Mouse (Mus musculus) spleen, postnatal 36 days (tissue): ENCODE results near the gene Serpinb2.

Source experiments
- DNase-seq, 2 experiments: peaks; one replicate each; pipeline ENCODE4 v3.0.0; 2022; ENCODE audit warnings: low spot score in 2 of 2, mixed read lengths in 1 of 2

Gene Serpinb2

DNA sequence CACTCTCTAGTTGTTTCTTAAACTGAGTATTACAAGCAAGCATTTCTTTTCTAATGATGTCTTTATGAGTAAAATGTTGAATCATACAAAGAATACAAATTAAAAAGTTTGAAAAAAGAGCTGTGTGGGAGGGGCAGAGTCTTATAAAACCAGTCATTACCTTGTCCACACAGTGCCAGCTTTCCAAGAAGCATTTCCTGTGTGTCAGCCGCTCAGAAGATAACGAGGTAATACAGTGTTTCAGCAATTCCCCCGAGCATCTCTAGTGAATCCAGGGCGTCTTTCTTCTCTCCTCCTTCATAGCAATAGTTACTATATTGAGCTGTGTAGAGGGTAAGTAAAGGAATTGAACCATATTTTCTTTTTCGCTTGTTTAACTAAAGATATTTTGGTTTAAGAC lies at the start of gene Serpinb2:
Gene Serpinb2 (plus strand): TSS at position 172 of the 400 bp plus-strand sequence.
- DNase-seq: no peak

DNA sequence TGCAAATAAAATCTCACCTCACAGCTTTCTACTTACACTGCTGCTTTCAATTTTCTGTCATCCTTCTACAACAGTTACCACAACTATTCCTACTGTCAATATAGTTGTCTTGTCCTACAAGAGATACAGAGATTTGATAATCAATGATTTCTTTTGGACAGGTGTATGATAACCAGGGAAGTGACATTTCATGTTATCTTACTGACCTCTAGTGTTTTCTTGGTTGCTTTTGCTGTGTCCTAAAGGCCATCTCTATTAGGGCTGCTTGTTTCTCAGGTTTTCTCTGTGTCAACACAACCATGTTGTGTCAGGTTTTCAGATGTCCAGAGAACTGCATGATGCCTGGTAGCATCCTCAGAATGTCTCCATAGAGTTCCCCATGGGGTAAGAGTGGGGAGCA lies 31.3 kb upstream of the Serpinb2 start:
- no peak for DNase-seq

- peak; percentile 51 to 52 for DNase-seq
These were observed 29.8 kb upstream of the Serpinb2 start for GRCm38 (mm10) chr1:107481452-107481851.

DNA sequence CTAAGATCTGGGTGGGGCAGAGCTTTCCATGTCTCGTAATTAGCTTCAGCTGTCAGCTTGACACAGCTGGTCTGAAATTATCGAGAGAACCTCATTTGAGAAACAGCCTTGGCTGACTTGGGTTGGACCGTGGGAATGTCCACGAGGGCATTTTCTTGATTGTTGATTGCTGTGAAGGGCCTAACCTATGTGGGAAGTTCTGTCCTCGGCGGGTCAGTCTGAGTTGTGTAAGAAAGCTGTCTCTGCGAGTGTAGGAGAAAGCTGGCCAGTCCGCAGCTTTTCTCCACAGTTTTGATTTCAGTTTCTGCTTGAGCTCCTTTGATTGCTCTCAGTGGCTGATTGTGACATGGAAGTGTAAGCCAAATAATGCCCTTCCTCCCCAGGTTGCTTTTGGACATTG lies 21.6 kb upstream of the Serpinb2 start:
- DNase-seq: no peak

GRCm38 (mm10) chr1:107496789-107497188 lies 14.4 kb upstream of the Serpinb2 start:
- peak in 1 of 2 experiments; percentile 11 for DNase-seq

- DNase-seq: no peak
These were observed 9.2 kb upstream of the Serpinb2 start for GRCm38 (mm10) chr1:107502025-107502424.

- no peak for DNase-seq
These were observed 7.9 kb upstream of the Serpinb2 start for GRCm38 (mm10) chr1:107503294-107503693.

DNA sequence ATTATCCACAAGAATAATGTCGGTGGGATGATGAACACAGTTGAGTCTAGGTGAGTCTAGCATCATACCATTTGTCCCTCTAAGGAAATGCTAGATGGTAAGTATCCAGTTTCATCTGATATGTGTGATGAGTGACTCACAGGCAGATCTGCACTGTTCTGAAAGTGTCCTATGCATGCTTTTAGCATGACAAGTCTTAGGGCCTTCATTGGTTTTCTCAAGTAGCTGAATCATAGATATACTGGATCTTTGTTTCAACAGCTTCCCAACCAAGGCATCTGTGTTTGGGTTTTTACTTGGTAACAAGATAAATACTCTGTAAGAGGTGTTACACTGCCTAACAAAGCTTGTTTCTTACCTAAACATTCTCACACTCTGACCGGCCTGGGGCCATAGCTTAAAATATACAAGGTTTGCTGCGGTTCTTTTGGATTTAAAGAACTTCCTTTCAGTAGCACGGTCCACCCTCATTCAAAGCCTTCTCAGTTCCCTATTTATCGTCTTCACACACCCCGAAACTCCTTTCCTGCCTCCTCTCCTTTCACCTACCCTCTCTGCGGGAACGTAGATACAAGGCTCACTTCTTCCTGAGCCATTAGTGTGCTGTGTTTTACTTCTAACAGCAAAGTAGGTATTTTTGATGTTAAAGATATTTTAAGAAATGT lies 5.2 kb upstream of the Serpinb2 start:
- no peak for DNase-seq

DNA sequence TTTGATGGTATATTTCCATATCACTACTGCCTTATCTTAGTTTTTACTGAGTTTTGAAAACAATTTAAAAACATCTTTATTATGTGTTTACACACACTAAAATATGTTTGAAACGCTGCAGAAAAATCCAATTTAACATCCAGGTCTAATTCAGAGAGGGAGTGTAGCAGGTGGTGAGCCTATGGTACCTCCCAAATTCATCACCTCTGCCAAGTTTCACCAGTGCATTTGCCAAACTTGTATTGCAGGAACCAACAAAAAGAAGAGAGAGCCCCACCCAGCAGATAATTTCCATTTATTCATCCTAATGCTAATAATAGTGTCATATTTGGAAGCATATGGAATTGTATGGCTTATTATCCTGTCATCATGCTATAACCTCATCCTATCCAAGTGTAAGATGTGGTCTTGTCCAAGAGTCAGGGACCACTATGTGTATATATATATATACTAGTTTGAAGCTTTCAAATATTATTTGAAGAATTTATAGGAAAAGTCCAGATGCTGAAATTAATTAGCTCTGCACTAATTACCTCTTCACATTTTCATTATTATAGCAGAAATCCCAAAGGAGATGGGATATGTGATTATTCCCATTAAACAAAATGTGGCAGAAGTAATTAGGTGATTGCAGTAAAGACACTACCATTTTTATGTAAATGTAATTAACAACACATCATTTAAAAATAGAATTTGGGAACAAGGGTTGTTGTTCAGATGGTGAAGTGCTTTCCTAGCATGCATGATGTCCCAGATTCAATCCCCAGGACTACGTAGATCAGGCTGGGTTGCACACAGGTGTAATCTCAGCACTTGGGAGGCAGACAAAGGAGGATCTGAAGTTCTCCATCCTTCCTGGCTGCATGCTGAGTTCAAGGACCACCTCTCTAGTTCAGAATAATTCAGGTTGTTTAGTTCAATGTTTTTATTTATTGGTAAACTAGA lies 1.2 kb downstream of the Serpinb2 start:
- no peak for DNase-seq

GRCm38 (mm10) chr1:107513530-107513929 lies 2.3 kb downstream of the Serpinb2 start:
- no peak for DNase-seq

DNA sequence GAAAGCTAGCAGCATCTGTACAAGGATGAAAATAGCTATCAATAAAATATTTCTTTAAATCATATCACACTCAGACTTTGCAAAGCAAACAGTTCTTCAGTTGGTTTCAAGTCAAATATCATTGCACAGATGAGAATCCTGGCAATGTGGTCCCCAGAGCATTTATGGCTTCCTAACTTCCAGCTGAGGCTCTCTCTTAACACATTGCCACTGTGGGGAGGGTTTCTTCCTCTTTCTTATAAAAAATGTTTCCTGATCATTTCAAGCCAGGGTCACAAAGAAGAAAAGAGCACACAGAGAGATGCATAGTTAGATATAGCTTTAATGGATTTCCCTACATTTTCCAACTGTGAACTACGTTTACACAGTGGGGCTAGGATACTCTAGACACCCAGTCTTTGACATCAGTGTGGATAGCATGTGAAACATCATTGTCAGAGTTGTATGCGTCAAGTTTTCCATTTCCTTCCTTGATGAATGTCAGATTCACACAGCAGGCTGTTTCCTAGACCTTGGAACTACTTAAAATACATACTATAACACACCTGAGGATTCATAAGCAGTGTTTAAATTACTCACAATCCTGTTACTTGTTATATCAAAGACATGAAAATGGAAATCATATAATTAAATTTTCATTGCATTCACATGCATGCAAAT lies 4.7 kb downstream of the Serpinb2 start:
- DNase-seq: no peak

DNA sequence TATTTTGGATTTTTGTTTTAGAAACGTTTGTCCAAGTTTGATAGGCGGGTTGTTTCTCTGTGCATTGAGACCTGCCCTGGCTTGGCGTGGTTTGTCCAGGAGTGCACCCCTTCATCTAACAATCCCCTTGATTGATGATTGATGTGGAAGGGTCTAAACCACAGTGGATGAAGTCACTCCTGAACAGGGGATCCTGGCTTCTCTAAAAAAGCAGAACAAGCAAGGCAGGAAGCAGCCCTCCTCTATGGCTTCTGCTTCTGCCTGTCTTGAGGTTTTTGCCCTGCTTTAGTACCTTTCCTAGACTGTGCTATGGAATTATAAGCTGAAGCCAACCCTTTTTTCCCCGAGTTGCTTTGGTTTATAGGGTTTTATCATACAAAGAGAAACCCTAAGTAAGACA lies 14.4 kb downstream of the Serpinb2 start:
- no peak for DNase-seq

DNA sequence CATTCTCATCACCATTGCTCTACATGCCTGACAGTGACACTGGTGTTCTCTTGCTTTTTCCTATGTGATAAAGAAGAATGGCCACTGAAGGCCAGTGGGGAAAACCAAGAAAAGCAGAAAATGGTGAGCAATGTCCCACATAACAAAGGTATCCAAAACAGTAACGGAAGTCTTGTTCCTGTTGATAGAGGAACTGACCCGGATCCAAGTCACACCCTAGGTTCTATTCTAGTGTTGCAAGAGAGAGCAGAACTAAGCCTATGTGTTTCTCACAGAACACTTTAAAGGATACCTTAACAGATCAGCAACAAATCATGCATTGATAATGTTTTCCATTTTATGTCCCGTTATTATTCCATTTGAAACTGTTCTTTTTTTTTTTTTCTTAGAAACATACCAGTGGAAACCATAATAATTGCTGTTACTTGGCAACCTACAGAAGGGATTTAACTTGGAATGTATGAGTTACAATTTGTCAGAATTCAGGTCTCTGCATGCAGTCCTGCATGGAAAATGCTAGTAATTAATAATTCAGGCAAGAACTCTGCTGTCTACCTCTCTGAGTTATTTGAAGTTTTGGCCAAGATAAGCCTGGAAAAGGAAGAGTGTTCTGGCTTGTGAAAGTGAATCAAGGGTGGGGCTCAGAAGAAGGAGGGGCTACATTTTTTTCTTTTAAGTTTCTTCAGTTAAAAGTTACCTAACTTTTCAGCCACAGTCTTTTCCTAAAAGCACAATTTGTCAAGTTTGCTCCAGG lies 17.3 kb downstream of the Serpinb2 start:
- DNase-seq: no peak

GRCm38 (mm10) chr1:107529365-107530052 lies 18.3 kb downstream of the Serpinb2 start:
- DNase-seq: no peak

GRCm38 (mm10) chr1:107533736-107534135 lies 22.5 kb downstream of the Serpinb2 start:
- DNase-seq: no peak

DNA sequence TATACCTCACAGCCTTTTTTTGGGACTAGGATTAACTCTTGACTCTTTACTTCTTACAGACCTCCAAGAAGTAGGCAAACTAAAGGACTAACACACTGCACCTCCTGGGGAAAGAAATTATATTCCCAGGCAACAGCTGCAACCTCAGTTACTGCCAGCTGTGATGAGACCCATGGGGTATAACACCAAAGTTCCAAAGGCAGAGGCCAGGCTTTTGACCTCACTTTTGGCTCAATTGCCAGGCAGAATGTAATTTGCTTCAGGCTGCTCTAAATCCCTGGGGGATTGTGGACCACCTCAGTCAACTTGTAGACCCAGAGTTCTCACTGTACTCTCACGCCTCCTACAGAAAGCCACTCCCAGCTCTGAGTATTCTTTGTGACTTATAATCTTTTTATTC lies 26.2 kb downstream of the Serpinb2 start:
- DNase-seq: no peak

GRCm38 (mm10) chr1:107559494-107559893 lies 48.3 kb downstream of the Serpinb2 start:
- no peak for DNase-seq

GRCm38 (mm10) chr1:107562110-107562509 lies 50.9 kb downstream of the Serpinb2 start:
- DNase-seq: no peak

DNA sequence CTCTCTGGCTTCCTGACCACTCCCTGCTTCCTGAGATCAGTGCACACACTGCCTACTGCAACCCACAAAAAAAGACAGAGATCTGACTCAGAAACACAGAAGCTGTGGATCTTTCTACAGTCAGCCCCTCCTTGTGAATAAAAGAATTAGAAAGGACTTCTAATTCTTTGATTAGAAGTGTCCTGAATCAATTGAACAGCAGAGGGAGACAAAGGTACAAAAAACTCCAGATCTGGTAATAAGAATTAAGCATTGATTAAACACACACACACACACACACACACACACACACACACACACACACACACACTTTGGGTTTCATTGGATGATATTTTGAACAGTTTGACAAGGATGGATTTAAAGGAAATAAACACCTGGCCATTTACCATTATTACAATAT lies 54.4 kb downstream of the Serpinb2 start:
- no peak for DNase-seq

DNA sequence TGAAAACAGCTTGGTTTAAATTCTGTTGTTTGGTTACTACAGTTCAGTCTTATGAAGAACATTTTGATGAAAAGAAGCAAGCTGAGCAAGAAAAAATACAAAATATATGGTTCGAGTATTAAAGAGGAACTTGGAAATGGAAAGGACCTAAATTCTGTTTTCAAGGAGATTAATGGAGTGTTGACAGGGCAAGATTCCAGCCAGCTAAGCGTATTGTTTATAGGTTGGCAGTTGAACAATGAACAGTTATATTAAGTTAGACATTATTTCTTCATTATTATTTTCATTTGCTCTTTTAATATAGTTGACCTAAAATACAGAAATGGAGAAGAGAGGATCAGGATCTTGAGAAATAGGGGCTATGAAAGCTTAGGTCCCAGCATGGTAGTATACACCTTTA lies 64.9 kb downstream of the Serpinb2 start:
- no peak for DNase-seq

DNA sequence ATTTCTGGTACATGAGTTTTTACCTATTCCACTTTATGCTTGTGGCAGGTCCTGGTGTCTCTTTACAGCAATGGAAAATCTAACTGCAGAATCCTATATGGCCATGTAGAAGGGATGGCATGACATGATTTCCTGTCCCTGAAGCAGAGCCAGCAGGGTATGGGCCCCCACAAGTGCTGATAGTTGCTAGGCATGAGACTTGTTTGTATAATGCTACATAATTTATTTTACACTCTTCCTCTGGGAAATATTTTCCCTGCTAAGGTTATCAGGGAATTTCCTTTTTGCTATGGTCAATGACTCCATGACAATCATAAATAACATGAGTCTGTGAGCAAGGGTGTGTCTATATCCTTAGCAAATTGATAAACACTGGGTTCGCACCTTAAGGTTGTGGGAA lies 66.3 kb downstream of the Serpinb2 start:
- no peak for DNase-seq
